Mouse (Mus musculus) layer of hippocampus, adult 11-12 months (tissue): ENCODE results near the gene Fgfr1op.
"Not testable (repeated sequence)": the region's sequence is repeated elsewhere in the genome, so short reads cannot be mapped to it uniquely, and the experiment has no call there.

ENCODE experiments used
- DNase-seq: peaks from one replicate; pipeline ENCODE4 v3.0.0; 2022; ENCODE audit warnings: low spot score

The Fgfr1op gene

DNA sequence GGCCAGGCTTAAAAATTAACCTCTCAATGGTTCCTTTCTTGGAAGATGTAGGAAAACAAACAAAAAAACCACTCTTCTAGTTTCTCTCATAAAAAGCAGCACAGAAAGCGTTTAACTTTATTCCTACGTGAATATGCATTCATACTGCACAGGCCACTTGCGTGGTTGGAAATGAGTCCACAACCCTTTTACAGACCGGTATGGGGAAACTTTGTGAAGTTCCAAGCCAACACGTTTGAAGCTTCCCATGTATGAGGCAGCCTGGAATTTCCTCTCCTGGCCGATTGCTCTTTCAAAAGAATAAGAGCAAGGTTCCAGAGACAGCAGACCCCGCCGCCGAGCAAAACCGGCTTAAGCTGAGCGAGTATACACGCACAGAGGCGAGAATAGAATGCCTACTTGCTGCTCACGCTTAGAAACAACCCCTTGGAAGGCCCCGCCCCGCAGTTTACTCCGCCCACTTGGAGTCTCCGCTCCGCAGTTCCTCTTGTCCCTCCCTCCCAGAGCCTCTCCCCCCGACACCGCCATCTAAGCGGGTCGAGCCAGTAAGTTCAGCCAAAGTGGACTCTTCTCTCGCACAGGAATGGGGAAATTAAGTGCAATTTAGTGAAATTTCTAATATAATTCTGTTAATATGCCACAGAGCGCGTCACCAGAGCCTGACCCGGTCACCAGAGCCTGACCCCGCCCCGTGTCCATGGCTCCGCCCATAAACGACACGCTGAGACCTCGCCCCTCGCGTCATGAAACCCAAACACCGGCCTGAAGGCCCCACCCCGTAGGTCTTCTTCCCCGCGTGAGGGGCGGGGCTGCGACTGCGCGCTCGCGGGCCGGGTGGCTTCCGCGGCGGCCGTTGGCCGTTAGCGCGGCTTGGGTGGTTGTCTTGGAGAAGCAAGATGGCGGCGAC is at the start of gene Fgfr1op:
Fgfr1op (plus strand) TSS at position 801 of the 907 bp plus-strand sequence.
- peak; percentile 65 for DNase-seq

DNA sequence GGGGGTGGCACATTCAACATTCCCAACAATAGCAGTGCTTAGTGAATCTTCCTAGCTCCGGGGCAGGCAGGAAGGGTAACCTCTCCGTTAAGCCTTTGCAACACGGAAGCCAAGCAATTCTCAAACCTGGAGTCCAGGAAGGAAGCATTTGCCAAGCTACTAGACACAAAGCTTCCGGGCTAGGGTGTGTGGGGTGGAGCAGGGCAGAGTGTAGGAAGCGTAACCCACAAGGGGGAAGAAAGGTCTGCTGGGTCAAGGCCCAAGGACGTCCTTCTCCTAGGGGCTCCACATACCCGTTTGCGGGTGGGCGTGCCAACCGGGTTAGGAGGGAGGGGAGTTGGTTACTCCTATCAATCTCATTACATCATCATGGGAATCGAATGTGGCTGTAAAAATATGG is 48.9 kb upstream of the Fgfr1op start:
- DNase-seq: not testable (repeated sequence)

DNA sequence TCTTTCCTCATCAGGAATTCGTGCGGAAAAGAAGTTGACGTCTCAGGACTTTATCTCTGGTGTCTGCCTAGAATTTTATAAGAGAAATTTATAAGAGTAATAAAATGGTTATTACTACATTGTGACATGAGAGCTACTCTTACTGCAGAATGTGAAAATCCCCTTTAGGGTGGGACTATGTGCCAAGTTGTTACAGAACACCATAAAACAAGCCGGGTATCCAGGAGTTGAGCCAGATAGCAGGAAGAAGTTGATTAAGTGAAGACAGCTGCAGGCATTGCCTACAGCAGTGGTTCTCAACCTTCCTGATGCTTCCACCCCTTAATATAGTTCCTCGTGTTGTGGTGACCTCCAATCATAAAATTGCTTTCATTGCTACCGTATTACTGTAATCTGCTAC is 48.4 kb upstream of the Fgfr1op start:
- not testable (repeated sequence) for DNase-seq

DNA sequence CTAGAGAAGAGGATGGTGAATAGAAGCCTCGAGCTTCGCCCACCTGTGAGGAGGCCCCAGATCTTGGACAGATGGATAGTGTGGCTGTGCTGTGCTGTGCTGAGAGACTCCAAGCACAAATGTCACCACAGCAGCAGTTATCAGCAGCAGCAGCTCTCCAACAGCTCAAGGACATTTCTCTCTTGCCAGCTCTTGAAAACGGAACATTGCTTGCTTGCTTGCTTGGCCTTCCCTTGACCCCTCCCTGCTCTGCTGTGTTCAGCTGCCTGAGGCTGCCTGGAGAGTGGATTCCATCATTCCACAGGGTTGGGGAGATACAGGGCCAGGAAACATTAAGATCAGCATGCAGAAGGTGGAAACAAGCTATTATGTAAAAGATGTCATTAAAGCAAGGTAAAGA is 42.3 kb upstream of the Fgfr1op start:
- not testable (repeated sequence) for DNase-seq

- not testable (repeated sequence) for DNase-seq
These were observed 40.7 kb upstream of the Fgfr1op start for GRCm38 (mm10) chr17:8124586-8124985.

DNA sequence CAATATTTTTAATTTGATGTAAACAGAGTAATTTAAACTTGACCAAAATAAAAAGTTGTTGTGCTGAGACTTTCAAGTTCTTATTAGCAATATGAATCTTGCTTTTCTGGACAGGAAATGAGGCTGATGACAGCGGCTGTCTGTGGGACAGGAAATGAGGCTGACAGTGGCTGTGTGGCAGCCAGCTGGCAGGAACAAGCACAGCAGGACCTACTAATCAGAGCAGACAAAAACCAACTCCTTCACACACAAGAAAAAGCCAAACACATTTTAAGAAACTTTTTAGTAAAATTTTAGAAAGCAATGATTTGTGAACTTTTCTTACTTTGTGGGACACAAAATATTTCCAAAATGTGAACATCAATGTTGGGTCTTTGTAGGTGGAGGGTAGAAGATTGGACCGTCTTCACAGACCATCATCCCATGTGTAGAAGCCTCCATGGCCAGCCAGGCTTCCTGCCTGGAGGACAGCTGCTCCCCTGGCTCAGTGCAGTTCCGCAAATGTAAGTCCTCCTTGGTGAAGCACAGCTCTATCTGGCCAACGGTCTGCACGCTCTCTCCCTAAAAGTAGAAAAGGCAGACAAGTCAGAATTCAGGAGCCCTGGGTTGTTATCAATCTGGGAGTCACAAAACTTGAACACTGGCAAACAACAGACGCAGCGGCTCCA is 36.8 kb upstream of the Fgfr1op start:
- DNase-seq: not testable (repeated sequence)

- DNase-seq: not testable (repeated sequence)
These were observed 35.7 kb upstream of the Fgfr1op start for GRCm38 (mm10) chr17:8129578-8129977.

DNA sequence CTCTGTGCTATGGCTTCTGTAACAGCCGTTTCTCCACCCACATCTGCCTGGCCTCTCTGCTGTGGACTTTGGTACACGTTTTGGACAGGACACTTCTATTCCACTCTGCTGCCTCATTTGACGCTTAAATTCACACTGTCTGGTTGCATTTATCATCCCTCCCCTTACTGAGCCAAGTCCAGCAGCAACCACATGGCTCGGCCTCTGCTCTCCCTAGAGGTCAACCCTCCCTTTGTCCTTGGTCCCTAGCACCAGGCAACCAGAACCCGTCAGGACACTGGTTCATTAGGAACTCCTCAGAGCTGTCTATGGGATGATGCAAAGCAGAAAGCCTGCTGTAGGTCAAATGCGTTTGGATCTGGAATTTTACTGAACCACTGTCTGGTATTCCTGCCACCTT is 34.5 kb upstream of the Fgfr1op start:
- not testable (repeated sequence) for DNase-seq

DNA sequence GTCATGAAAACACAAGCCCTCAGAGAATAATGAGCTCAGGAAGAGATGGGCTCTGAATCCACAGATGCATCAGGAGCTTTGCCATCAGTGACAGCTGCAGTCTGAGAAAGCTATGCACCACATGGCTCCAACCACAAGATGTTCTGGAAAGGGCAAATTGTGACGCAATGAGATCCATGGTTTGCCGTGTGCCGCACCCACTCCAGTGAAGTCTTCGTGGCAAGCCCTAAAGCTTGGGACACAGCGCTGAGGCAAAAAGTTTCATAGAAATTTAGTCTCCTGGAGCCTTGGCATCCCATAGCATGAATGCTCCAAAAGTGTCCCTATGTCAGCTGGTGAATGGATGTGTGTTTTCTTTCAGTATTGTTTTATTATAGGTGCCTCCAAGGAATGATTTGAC is 27.2 kb upstream of the Fgfr1op start:
- not testable (repeated sequence) for DNase-seq

GRCm38 (mm10) chr17:8140210-8140609 is 25.1 kb upstream of the Fgfr1op start:
- not testable (repeated sequence) for DNase-seq

DNA sequence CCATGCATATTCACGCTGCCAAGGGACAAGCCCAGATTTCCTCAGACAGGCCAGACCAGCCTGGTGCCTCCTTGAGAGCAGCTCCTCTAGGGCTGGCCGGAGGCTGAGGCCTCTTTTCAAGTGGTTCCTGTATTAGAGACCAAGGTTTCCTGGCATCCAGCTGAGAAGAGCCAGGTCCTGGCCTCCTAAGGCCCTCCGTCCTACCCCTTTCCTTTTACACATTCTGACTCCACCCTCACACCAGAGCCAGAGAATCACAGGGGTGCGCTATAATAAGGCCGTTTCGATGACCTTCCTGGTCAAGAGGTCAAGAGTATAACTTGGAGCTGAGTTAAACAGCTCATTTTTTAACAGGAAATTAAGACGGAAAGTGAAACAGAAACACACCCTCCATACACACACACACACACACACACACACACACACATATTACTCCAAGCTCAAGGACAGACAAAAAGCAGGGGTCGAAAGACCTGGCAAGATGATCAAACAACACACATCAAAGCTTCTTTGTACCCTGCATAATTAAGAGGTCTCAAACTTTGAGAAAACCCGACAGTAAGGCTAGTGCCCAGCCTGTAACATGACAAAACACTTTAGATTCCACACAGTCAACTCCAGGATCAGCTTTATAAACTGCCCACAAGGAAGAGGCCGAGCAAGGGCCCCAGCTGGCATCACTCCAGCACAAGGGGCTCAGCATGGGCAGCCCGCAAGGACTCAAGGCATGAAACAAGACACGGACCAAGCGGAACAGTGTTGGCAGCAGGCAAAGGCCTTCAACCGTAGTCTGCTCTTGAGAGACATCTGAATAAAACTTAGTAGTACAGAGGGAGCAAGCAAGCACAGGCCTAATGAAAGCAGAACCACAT is 21.3 kb upstream of the Fgfr1op start:
- not testable (repeated sequence) for DNase-seq

- not testable (repeated sequence) for DNase-seq
These were observed 18.4 kb upstream of the Fgfr1op start for GRCm38 (mm10) chr17:8146931-8147330.

GRCm38 (mm10) chr17:8147439-8148316 is 17.6 kb upstream of the Fgfr1op start, which contains the start of the genes Gm49673 and Rnaset2a:
Gm49673 (minus strand) TSS chr17:8147788.
Rnaset2a (minus strand) TSS chr17:8148097.
- not testable (repeated sequence) for DNase-seq

GRCm38 (mm10) chr17:8155010-8155409 is 10.3 kb upstream of the Fgfr1op start:
- not testable (repeated sequence) for DNase-seq

DNA sequence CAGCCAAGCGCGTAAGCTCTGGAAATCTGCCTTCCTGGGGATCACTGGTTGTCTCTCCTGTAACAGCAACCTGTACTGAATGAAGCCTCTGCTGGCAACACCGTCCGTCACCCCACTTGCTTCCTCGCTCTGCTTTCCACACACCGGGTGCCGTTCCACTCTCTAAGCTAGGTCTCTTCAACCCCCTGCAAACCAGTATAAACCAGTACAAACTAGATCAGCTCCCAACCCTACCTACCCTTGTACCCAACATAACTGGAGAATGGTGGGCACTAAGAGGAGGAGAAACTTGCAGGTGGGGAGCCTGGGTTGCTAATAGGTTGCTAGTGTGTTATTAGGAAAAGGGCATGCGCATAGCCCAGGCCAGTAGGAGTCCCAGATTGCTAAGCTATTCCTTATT is 9.3 kb upstream of the Fgfr1op start:
- DNase-seq: not testable (repeated sequence)

GRCm38 (mm10) chr17:8158627-8159026 is 6.7 kb upstream of the Fgfr1op start:
- DNase-seq: not testable (repeated sequence)

DNA sequence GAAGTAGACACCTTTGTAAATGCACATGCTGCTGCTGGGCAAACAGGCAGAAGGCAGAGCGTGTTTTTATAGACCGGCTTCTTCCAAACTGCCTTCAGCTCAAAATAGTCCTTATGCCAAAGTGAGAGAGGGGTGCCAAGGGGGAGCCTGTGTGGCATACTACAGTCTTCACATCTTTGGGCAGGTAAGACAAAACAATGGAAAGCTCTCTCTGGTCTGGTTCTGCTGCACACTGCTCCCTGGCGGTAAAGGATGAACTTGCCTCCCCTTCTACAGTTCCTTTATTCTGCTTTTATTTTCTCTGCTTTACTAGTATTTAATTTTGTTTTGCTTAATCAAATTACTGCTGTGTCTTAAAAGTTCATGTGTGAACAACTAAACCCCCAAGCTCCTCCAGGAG is 4.3 kb upstream of the Fgfr1op start:
- peak; percentile 67 for DNase-seq

- not testable (repeated sequence) for DNase-seq
These were observed 276 bp downstream of the Fgfr1op start for GRCm38 (mm10) chr17:8165608-8165945.

DNA sequence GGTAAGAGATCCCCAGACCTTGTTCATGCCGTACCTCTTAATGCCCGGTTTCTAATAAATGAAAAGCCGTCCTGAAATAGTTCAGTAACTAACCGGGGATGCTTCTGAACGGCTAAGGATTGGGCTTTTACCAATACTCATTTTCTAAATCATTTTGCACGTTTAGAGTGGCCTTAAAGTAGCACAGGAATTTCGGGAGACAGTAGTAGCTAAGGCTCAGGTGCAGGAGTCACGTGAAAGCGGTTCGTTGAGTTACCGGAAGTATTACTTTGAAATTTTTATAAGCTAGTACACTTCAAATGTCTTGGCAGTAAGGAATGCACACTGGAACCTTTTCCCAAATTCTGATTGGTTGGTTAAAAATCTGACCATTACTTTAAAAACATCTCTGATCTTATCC is 676 bp downstream of the Fgfr1op start:
- DNase-seq: not testable (repeated sequence)

GRCm38 (mm10) chr17:8166454-8166853 is 1.2 kb downstream of the Fgfr1op start:
- DNase-seq: not testable (repeated sequence)

DNA sequence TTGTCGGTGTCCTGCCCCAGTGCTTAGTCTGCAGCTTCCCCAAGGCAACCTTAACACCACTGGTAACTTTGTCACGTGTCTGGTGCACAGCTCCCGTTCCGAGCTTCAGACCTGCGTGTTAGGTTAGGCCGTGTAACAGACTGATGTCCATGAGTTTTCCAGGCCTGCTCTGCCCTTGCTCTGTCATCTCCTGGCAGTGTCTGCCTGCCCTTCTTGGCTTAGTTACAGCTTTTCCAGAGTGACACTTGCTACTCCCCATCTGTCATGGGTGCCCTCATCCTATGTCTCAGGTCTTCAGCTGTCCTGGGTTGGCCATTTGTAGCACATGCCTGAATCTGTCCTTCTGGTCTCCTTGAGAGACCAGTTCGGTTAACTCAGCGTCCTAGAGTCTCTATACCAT is 2.1 kb downstream of the Fgfr1op start:
- not testable (repeated sequence) for DNase-seq
